Mouse (Mus musculus) bone marrow, adult 2 months (tissue): ENCODE data around the gene Armh3.

ENCODE experiments used
- CTCF ChIP-seq: fragments of 200-500 bp; IDR thresholded peaks from 2 replicates; pipeline ENCODE4 v1.5.1; 2011; ENCODE audit warnings: low read length, control low read depth; ENCODE audit not compliant: control insufficient read depth, insufficient read depth
- POLR2A ChIP-seq: fragments of 200-500 bp; IDR thresholded peaks from 2 replicates; pipeline ENCODE4 v1.6.1; 2011; ENCODE audit warnings: low read depth, mild to moderate bottlenecking, control low read depth, low read length, borderline replicate concordance; ENCODE audit not compliant: control insufficient read depth

GRCm38 (mm10) chr19:45960770-45961169 is 37.5 kb downstream of the Armh3 start:
- TF ChIP-seq CTCF: no peak
- TF ChIP-seq POLR2A: no peak
